Mouse (Mus musculus): ENCODE results near the gene Hhatl. TPM values are rescaled to one million over a fixed set of nuclear protein-coding genes. Genes with fewer than 3 reads are reported as not detected.

Hhatl gene
- 5.0 and 6.6 TPM in 2 replicates for polyA plus RNA-seq (2012; rRNA removed)

GRCm38 (mm10) chr9:121791757-121792521, at the start of gene Hhatl:
TSS of gene Hhatl (minus strand) at chr9:121792507.

GRCm38 (mm10) chr9:121838829-121839621, 46.7 kb upstream of the Hhatl start, which contains the start of gene Ccdc13:
TSS of gene Ccdc13 (minus strand) at chr9:121839461.

GRCm38 (mm10) chr9:121777484-121778065, 14.7 kb downstream of the Hhatl start, which contains the start of gene Klhl40:
TSS of gene Klhl40 (plus strand) at chr9:121777607.

GRCm38 (mm10) chr9:121759091-121760081, 32.9 kb downstream of the Hhatl start, which contains the start of gene Zfp651:
TSS of gene Zfp651 (plus strand) at chr9:121759330.

Other genes starting within 250 kb of the Hhatl start
- gene Lyzl4, start 150.4 kb downstream of the Hhatl start, polyA plus RNA-seq (2012; rRNA removed) = 0.59 and 0.74 TPM in 2 replicates
- gene Vipr1, start 149.8 kb downstream of the Hhatl start, polyA plus RNA-seq (2012; rRNA removed) = 124 and 132 TPM in 2 replicates
- 8.9 and 10.2 TPM in 2 replicates for gene Sec22c, start 87.0 kb downstream of the Hhatl start, polyA plus RNA-seq (2012; rRNA removed)
- 16.9 and 22.0 TPM in 2 replicates for gene Ss18l2, start 82.2 kb downstream of the Hhatl start, polyA plus RNA-seq (2012; rRNA removed)
- 37.5 and 41.4 TPM in 2 replicates for gene Nktr, start 73.3 kb downstream of the Hhatl start, polyA plus RNA-seq (2012; rRNA removed)
- 21.9 and 23.4 TPM in 2 replicates for gene Zfp651, start 33.2 kb downstream of the Hhatl start, polyA plus RNA-seq (2012; rRNA removed)
- 0.21 and 0.55 TPM in 2 replicates for gene Klhl40, start 14.9 kb downstream of the Hhatl start, polyA plus RNA-seq (2012; rRNA removed)
- 0.25 and 0.30 TPM in 2 replicates for gene Ccdc13, start 47.0 kb upstream of the Hhatl start, polyA plus RNA-seq (2012; rRNA removed)
- 29.6 and 33.9 TPM in 2 replicates for gene Higd1a, start 65.9 kb upstream of the Hhatl start, polyA plus RNA-seq (2012; rRNA removed)
- gene Ackr2, start 105.8 kb upstream of the Hhatl start, polyA plus RNA-seq (2012; rRNA removed) = 1.8 and 2.2 TPM in 2 replicates
- gene Cyp8b1, start 123.8 kb upstream of the Hhatl start, polyA plus RNA-seq (2012; rRNA removed) = 0.07 and 0.08 TPM in 2 replicates
- 1.3 and 1.5 TPM in 2 replicates for gene Fam198a, start 158.5 kb upstream of the Hhatl start, polyA plus RNA-seq (2012; rRNA removed)
- 28.0 and 33.6 TPM in 2 replicates for gene Pomgnt2, start 204.6 kb upstream of the Hhatl start, polyA plus RNA-seq (2012; rRNA removed)

Measured in colon, adult 2 months (tissue).